Mouse (Mus musculus): ENCODE results near the gene Gm20547.
"Not testable (repeated sequence)": the region's sequence is repeated elsewhere in the genome, so short reads cannot be mapped to it uniquely, and the experiment has no call there.

GRCm38 (mm10) chr17:34810811-34811210 is 71.0 kb downstream of the Gm20547 start:
- TF ChIP-seq CTCF (IDR thresholded peaks at IDR 0.05; ENCODE audit: low read depth, low read length); GATA2 (IDR thresholded peaks at IDR 0.05; ENCODE audit: borderline replicate concordance, low read depth, low read length): not testable (repeated sequence)
